Mouse (Mus musculus) cortical plate, adult 2 months (tissue): ENCODE results near the gene H2-Q1.

Experiments used
- CTCF ChIP-seq: fragments of 200-500 bp; IDR thresholded peaks from 2 replicates; pipeline ENCODE4 v1.5.1; 2011; ENCODE audit warnings: mild to moderate bottlenecking, control low read depth, low read length; ENCODE audit not compliant: insufficient read depth; ENCODE audit errors: extremely low read depth
- POLR2A ChIP-seq: fragments of 200-500 bp; IDR thresholded peaks from 2 replicates; pipeline ENCODE4 v1.6.1; 2011; ENCODE audit warnings: mild to moderate bottlenecking, low read length, control low read depth; ENCODE audit not compliant: insufficient read depth; ENCODE audit errors: extremely low read depth

DNA sequence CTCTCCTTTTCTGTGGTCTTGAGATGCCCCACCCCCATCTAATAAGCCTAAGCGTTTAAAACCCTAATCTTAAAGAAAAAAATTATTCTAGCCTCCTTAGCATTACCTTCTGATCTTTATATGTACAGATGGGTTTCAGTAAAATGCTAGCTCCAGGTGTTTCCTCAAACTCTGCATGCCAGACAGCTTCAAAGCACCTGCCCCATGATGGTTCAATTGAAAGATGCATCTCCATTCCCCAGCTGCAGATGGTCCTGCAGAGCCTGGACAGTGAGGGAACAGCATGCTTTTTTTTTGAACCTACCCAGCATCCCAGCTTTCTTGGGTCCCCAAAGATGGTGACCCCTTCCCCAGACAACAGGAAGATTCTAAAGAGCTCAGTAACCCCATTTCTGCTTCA lies 36.9 kb downstream of the H2-Q1 start:
- no peak for TF ChIP-seq POLR2A
- TF ChIP-seq CTCF, result no peak
